Mouse (Mus musculus): ENCODE measurements around the gene Mrps7.

DNA sequence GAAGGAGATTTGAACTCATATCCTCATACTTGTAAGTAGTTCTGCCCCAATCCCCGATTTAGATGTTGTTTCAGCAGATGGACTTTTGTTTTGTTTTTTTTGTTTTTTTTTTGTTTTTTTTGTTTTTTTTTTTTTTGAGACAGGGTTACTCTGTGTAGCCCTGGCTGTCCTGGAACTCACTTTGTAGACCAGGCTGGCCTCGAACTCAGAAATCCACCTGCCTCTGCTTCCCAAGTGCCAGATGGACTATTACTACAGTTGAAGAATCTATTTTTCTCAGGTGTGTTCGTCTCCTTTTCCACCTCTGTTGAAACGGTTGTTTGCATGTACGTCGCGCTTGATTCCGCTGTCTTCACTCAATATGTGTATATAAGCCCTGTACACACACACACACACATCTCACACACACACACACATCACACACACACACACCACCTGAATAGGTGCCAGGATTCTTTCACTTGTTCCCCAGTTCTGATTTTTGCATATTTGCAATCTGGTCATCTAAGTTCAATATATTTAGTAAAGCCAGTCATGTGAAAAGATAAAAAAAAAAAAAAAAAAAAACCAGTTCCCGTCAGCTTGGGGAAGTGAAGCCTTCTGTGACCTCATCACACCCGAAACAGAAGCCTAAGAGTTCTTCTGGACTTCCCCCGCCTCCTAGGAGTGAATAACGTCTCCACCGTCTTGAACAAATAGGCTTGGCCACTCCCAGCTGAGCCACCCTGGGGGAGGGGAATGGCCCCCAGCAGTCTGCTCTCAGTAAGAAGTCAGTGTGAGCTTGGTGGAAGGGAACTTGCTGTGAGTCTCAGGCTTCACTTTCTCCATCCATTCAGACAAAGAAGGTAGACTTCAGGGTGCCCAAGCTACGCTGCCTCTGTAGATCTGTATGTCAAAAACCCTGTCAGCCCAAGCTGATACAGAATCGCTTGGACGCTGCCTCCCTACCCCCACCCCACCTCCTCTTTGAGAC lies 27.1 kb downstream of the Mrps7 start:
- no peak for TF ChIP-seq CTCF (IDR thresholded peaks at IDR 0.05)
- no peak for TF ChIP-seq POLR2A (IDR thresholded peaks at IDR 0.05; ENCODE audit: insufficient read depth, low read depth, low read length)
